Mouse (Mus musculus) retina, adult 2 months (tissue): ENCODE measurements around the gene Zcchc8.
"Not testable (repeated sequence)": the region's sequence is repeated elsewhere in the genome, so short reads cannot be mapped to it uniquely, and the experiment has no call there.

ENCODE experiments used
- DNase-seq: peaks from one replicate; pipeline ENCODE4 v3.0.0-alpha.2; 2012; ENCODE audit warnings: low read depth, low spot score

Gene Zcchc8

DNA sequence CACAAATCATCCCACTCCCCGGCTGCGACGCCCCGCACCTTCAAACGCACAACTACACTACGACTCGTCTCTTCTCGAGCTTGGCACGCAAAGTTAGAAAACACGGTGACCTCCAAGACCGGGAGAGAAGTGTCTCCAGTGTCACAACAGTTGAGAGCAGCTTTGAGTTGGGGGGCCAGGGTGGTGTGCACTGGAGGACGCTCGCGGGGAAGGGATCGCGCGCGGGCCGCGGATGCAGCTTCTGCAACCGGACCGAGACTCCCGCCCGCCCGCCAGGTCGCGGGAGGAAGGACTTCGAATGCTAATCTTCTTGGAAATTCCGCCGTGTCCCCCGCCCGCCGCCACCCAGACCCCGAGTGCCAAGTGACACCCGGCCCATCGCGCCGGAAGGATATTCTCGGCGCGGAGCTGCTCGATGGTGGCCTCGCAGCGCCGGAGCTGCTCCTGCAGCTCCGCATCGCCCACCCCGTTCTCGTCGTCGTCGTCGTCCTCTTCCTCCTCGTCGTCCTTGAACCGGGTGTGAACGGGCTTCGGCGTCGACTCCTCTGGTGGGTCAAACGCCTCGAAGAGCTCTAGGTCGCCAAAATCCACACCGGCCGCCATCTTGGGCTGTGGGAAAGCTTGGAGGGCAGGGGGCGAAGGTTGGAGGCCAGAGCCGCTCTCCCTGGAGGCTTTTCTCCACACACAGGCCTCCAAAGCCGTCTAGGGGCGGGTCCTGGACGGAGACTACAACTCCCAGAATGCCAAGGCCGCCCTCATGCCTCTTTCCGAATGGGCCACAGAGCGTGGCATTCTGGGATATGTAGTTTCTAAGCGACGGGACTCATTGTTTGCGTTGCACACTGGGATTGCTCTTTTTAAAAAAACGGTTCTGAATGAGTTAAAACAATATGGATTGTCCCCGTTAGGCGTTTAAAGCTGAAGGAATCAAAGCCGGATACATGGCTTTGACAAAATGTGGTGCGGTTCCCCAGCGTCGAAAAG lies at the start of gene Zcchc8:
Zcchc8 (minus strand) TSS at position 773 of the 984 bp plus-strand sequence.
- DNase-seq = peak; percentile 94

DNA sequence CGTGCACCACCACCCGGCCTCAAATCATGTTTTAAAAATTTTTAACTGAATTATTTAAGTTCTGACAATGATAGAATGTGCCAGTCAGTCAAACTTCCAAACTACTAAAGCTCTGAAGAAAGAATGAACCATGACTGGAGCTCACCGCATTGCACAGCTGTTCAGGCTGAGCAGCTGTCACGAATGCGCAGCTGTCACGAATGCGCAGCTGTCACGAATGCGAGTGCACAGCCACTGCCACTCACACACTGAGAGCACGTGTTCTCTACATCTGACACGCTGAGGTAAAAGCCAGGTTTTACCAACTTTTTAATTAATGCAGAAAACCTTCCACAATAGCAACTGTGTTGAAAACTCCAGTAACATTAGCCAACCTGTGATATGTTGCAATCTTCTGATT lies 45.6 kb upstream of the Zcchc8 start:
- DNase-seq = not testable (repeated sequence)

DNA sequence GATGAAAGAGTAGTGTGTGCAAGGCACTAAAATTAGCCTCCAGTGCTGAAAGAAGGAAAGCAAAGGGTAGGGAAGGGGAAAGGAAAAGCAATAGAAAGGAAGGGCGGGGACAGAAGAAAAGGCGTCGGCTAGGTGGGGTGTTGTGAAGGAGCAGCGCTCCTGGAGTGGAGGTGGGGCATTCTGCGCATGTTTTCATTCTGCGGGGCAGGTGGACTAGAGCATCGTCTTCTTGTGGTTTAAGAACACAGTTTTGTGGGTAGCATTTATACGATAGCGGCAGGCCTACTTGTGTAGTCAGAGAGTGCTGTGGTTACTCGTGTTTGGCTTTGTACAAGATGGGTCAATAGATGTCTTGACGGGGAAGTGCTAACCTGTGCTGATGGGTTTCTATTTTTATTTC lies 44.6 kb upstream of the Zcchc8 start:
- no peak for DNase-seq

DNA sequence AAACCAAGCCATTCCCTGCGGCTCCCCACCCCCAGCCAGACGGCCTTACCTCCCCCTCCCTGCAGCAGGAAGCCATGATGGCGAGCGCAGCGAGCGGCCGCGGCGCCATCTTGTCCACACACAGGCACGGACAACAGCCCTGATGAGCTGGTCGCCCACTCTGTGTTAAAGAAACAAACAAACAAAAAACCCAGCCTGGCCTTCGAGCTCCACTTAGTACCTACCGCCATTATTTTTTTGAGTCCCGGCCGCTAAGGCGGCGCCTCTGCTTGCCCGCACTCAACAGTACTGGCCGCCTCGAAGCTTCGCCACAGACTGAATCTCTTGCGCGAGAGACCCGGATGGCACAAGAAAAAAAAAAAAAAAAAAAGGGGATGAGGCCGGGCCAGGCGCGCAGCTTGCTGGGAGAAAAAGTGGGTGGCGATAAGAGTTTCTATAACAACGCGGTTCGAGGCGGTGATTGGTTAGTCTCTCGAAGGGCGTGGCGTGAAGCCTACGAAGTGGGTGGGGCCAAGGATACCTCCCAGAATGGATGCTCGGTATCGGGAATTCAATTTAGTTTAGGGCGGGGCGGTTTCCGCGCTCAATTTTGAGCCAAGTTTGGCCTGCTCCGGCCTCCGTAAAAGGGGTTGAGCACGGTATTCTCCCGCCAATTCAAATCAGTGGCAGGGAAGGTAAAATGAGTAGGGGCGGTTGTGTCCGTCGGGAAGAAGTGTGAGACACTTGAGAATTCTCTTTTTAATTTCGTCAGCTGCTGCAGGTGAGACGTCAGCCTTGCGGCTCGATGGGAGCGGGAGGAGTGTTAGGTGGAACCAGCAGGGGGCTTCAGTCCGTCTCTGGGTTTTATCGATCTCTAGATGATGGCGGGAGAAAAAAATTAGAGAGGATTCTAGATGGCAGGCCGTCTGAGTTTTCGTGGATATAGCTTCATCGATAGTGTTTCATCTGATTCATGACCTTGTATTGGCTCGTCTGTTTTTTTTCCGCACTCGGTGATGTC lies 28.5 kb upstream of the Zcchc8 start, which contains the start of the genes Rsrc2 and Kntc1:
Rsrc2 (minus strand) TSS at position 350 of the 1,000 bp plus-strand sequence.
Kntc1 (plus strand) TSS at position 652 of the 1,000 bp plus-strand sequence.
- DNase-seq = peak; percentile 98

DNA sequence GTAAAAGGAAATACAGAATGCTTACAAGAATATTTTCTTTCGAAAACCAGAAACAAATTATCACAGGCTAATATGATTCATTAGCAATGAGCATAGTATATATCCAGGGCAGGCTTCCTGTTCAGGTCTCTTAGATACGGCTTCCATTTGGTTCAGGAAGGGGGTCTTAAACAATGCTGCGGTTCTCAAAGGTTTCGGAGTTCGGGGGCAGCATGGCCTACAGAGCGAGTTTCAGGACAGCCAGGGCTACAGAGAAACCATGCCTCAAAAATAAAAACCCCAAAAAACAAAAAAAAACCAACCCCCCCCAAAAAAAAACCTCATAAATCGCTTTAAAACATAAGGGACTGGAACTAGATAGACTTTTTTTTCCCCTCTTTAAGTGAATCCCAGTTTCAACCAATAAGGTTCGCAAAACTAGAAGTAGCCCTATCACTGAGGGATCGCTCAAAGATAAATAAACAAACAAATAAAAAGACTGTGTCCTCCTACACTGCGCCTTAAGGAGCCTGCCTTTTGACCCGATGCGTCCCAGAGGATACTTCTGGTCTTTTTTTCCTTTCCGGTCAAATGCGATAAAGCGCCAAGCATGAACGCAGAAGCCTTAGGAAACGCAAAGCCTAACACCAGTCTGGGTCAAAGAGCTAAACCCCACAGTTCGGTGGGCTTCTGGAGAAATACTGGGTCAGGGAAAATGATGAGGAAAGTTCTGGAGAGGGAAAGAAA lies 27.6 kb upstream of the Zcchc8 start:
- no peak for DNase-seq

DNA sequence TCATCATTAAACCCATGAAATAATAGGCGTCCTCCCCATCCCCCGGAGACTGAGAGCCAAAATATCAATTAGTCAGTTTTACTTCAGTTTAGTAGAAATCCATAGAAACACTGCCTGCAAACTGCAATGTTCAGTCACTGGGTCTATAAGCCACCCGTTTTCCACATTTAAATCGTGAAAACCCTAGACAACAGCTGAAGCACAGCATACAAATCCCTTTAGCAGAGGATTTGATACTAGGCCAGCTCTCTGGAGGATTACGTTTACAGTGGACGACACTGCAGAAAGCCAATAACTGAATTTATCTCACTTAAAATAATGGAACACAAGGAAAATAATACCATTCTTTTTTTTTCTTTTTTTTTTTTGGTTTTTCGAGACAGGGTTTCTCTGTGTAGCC lies 26.7 kb upstream of the Zcchc8 start:
- peak; percentile 46 for DNase-seq

DNA sequence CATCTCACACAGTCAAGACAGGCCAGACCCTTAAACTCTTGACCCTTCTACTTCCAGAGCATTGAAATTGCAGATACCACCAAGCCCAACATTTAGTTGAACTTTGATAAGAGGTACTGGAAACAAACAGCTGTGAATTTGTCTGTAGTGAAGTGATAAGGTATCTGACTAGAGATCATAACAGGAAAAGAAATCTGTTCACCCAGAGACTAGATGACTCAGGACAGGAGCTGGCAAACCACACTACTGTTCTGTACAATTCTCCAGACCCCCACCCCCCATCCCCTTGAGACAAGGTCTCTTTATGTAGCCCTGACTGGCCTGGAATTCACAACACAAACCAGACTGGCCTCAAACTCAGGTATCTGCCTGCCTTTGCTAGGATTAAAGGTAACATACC lies 25.4 kb upstream of the Zcchc8 start:
- no peak for DNase-seq

DNA sequence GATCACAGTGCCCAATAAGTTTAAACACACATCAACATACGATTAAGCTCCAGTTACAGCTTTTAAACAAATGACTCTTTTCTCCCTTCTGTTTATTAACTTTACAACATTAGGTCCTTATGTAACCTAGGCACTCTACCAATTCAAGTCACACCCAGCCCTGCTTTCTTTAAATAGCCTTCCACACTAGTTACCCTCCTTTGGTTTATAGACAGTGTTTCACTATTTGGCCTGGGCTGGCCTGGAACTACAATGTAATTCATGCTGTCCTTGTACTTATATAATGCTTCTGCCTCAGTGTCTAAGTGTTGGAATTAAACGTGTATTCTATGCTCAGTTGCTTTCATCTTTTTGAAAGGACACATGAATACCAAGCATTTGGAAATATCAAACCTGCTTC lies 23.5 kb upstream of the Zcchc8 start:
- DNase-seq = no peak

DNA sequence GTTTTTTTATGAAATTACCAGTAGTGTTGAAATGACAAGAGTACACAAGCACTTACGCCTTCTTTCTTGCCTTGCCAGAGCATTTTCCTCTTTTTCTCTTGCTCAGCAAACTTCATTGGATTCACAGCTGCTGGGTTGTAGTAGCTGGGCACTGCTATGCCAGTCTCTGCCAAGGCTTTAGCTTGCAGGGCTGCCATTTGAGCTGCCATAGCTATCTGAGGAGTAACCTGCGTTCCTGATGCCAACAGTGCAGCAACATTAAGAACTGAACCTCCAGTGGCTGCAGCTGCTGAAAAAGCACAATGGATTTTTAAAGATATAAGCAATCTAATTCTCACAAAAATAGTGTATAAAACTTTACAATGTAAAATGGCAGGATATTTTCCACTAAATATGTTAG lies 10.1 kb upstream of the Zcchc8 start:
- DNase-seq = no peak

DNA sequence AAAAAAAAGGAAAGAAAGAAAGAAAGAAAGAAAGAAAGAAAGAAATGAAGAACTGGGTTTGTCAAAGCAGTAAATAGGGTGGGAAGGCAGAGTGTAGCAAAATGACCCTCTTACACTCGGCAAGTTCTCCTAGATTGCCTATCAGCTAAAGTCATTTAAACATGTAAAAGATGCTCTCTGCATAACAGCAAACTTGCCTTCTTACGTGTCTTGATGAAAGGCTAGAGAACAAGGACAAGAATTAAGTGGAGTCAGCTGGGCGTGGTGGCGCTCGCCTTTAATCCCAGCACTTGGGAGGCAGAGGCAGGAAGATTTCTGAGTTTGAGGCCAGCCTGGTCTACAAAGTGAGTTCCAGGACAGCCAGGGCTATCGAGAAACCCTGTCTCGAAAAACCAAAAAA lies 2.9 kb upstream of the Zcchc8 start:
- not testable (repeated sequence) for DNase-seq

DNA sequence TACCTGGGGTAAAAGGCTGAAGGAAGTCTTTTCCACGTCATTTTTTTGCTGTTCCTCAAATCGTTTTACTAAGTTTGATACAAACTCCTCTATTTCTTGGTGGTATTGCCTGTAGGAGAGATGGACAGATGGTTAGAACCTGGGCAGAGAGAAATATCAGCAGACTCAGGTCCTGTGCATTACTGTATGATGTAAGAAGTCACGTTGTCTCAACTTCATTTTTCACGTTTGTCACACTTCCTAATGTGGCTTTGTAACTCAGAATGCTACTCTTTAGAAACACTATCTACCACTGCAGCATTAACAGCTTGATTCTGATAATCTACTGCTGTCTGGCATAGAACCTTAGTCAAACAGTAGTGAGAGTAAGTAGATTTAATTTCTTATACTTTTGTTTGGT lies 6.3 kb downstream of the Zcchc8 start:
- DNase-seq = no peak

DNA sequence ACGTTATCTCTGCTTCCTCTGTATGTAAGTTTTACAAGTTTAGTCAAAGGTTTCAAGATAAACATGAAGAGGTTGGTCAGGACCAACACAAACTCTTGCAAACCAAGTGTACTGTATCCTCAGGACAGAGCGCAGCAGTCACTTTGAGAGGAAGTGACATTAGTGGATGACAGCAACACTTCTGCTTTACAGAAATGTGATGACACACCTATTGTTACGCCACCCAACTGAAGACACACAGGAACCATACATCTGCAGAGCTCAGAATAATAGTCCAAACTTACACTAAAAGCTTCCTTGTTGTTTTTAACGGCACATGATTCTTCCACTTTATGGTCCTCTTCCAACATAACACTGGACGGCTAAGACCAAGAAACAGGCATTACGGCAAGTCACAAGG lies 7.1 kb downstream of the Zcchc8 start:
- no peak for DNase-seq

DNA sequence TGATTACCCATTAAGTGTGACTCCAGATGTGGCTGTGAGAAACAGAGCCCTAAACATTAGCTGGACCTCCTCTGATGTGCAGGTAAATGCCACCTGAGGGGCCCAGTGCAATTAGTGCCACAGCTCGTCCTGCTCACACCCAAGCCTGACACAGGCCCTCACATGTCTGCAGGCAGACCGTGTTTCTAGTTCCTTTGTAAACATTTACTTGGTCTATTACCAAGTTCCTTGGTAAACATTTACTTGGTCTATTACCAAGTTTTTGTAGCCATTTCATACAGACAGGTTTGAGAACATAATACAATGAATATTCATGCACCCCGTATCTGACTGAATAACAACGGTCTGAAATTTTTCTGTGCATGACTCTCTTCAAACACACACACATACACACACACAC lies 11.3 kb downstream of the Zcchc8 start:
- no peak for DNase-seq

DNA sequence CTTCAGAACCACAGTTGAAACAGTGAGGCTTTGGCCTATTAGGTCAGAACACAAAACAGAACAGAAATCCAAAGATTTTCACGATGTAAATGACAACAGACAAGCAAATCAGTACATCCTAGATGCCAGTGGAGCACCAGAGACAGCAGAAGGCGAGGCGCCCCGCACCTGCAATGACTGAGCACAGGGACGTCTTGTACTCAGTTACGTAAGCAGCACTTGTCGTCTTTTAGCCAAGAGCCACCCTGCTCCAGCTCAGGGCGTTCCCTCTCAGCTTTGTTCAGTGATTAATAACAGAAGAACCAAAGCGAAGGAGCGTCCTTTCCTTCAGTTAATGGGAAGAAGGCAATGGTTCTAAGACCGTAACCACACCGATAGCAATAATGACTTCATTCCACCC lies 12.3 kb downstream of the Zcchc8 start:
- no peak for DNase-seq

DNA sequence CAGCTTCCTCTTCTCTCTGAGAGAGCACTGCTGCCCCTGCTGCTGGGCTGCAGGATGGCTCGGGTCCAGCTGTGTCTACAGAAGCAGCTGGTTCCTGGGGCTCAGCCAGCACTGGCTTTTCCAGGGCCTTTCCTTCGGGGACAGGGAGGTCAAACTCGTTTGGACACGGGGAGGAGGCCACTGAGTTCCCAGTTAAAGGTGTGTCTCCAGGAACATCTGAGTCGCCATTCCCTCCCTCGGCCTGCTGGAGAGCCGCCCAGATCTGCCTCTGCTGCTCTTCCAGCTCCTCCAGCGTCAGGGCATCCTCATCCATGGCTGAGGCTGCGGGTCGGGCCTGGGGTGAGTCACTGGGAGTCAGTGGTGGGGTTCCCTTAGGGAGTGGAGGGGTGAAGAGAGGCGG lies 20.3 kb downstream of the Zcchc8 start:
- DNase-seq = no peak

DNA sequence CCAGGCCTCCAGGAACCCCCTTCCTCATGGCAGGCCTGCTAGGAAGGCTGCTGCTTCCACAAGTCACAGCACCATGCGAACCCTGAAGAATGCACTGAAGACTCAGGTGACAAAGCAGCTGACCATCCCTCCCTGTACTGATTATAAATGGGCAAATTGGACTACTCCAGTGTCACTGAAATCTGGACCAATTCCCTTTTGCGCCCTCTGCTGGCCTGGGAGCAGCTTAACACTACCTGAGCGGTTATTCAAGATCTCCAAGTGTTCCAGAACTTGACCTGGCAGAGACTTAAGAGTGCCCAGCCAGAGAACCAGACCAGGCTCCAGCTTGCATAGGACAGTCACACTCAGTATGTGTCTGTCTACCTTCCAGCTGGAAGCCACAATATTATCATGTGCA lies 21.7 kb downstream of the Zcchc8 start:
- peak; percentile 64 for DNase-seq

DNA sequence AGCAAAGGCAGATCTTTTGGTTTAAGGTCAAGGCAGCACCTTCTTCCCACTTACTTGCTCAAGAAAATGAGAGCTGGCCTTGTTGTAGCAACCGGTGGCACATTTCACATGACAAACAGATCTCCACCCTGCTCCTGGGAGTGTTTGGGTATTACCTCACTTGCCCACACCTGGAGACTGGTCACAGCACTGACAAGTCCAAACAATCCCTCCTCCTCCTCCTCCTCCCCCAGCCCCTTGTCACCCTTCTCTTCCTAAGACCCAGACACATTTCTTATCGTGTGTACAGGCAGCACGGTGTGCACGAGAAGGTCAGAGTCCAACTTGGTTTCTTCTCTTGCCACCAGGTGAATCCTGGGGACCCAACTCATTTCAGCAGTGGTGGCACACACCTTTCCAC lies 23.9 kb downstream of the Zcchc8 start:
- no peak for DNase-seq

DNA sequence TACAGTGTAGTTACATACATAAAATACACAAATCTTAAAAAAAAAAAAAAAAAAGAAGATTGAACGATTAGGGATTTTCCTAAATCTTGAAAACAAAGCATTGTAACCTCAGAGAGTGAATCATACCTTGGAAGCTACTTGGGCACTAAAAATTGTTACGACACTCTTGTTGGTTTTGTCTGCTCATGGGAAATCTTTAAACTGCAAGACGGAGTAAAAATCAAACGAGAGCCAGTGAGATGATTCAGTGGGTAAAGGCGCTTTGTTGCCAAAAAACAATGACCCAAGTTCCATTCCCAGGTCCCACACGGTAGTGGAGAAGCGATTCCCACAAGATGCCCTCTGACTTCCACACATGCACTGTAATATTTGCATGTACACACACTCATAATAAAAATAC lies 24.7 kb downstream of the Zcchc8 start:
- DNase-seq = no peak

DNA sequence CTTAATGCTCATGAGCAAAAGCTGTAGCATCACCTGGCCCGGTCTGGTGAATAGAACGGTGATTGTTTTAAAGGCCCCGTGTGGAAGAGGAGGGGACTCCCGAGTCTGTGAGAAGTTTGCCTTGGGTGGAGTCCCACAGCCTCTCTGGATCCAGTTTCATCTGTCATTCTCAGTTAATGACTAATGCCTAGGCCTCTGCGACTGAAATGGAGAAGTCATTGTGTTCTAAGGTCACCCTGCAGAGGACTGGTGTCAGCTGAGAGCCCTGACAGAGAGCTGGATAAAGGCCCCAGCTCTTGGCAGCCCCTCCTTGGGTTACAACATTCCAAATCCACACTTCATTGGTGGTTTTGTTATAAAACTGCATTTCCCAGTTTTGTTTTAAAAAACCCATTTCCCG lies 26.4 kb downstream of the Zcchc8 start:
- no peak for DNase-seq

DNA sequence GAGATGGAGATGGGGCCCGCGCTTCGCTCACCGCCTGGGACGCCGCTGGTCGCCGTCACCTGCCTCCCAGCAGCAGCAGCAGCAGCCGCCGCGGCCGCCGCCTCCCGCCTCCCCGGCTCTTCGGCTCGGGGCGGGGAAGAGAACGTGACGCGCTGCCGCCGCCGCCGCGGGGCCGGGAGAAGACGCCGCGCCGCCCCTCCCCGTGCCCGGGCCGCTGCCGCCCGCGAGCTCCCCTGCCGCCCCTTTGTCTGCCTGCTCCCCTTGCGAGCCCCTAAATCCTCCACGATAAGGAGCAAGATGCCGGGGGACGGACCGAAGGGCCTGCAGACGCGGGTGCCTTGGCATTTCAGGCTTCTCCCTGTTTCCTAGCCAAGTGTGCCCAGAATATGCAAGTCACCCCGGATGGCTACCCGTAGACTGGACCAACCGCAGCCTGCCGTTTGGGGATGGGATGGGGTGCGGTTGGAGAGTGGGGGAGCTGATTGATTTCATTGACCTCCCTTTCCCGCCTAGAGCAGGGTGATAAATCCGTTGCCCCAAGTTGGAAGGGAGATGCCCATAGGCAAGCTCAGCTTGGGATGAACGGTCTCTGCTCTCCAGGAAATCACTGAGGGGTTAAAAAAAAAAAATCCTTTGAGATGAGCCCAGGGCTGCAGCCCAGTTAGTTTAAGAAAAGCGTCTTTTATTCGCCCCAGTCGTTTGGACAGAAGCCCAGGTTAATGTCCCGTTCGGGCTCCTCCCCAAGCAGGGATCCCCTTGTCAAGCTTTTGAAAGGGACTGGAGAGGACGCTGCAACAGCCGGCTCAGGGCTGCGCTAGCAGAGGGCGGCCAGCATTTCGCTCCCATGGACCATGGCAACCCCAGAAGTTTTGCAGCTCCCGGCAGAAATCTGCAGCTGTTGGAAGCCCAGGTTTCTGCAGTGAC lies 36.4 kb downstream of the Zcchc8 start, which contains the start of gene Clip1:
Clip1 (minus strand) TSS at position 398 of the 924 bp plus-strand sequence.
- peak; percentile 28 for DNase-seq
